Mouse (Mus musculus): ENCODE data around the gene 1700003F12Rik. TPM values are rescaled to one million over a fixed set of nuclear protein-coding genes. Genes with fewer than 3 reads are reported as not detected.

The 1700003F12Rik gene
- under 1 TPM in 2 of 4 experiments, not detected in 2; 0.46 to 0.71 TPM for total RNA-seq (2022)

- no peak for DNase-seq
Observed at GRCm38 (mm10) chr2:154546711-154547110, at the start of gene 1700003F12Rik. Gene 1700003F12Rik, plus strand, starts transcription at chr2:154547085.

GRCm38 (mm10) chr2:154498571-154498970, 48.3 kb upstream of the 1700003F12Rik start:
- no peak for DNase-seq

DNA sequence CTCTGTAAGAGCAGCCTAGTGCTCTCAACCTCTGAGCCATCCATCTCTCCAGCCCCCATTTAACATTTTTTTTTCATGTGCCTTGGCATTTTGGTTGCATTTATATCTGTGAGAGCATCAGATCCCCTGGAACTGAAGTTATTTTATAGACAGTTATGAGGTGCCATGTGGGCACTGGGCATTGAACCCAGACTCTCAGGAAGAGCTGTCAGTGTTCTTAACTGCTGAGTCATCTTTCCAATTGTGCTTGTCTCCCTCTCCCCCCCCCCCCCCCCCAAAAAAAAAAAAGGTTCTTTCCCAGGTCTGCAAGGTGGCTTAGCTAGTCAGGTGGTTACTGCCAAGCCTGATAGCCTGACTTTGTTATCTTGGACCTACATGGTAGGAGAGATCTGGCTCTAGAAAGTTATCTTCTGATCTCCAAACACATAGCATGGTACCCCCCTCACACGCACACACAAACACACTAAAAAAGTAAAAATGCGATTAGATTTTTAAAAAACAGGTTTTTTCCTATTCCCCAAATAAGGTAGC, 47.1 kb upstream of the 1700003F12Rik start:
- no peak for DNase-seq

DNA sequence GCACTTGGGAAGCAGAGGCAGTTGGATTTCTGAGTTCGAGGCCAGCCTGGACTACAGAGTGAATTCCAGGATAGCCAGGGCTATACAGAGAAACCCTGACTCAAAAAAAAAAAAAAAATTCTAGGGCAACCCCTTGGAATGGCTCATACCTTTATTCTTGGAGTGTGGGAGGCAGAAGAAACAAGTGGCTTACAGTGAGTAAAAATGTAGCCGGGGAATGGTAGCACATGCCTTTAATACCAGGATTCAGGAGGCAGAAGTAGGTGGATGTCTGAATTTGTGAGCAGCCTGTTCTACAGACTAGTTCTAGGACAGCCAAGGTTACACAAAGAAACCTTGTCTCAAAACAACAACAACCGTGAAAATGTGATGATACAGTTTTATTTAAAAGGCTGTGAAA, 46.1 kb upstream of the 1700003F12Rik start:
- DNase-seq: no peak

GRCm38 (mm10) chr2:154507076-154507475, 39.8 kb upstream of the 1700003F12Rik start:
- DNase-seq: no peak

GRCm38 (mm10) chr2:154507566-154508283, 39.2 kb upstream of the 1700003F12Rik start:
- DNase-seq: peak; percentile 17

DNA sequence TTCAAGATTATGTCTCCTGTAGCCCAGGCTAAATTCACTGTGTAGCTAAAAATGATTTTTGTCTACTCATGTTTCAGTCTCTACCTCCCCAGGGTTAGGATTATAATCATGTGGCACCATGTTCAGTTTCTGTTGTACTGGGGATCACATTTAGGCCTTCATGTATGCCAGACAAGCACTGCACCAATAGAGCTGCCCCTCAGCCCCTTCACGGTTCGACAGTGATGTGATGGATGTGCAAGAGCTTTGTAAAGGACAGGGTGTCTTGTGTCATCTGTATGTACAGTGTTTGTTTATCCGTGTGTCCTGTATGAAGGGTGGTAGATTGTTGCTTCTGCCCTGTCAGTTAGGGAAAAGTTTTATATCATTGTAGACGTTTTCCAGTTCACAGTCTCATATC, 38.4 kb upstream of the 1700003F12Rik start:
- no peak for DNase-seq

GRCm38 (mm10) chr2:154510141-154510540, 36.7 kb upstream of the 1700003F12Rik start:
- DNase-seq: peak; percentile 44

GRCm38 (mm10) chr2:154516944-154517343, 29.9 kb upstream of the 1700003F12Rik start:
- DNase-seq: no peak

GRCm38 (mm10) chr2:154517424-154517823, 29.5 kb upstream of the 1700003F12Rik start:
- no peak for DNase-seq

- no peak for DNase-seq
Observed at GRCm38 (mm10) chr2:154521449-154521848, 25.4 kb upstream of the 1700003F12Rik start.

DNA sequence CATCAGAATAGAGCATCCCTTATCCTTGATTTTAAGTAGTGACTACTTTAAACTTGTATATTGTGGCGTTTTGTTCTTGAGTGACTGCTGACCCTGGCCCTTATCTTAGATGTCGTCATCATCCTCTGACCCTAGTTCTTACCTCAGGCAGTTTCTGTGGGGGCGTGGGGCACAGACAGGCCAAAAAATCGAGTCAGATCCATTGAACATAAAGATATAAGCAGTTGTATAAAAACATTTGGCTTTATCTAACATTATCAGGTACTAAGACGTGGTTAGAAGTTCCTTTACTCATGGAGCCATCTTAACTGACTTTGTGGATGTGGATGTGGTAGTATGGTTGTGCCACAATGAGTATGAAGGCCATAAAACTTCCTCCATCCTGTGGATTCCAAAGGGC, 24.6 kb upstream of the 1700003F12Rik start:
- DNase-seq: no peak

- DNase-seq: no peak
Observed at GRCm38 (mm10) chr2:154525285-154525684, 21.6 kb upstream of the 1700003F12Rik start.

- DNase-seq: no peak
Observed at GRCm38 (mm10) chr2:154526531-154526930, 20.4 kb upstream of the 1700003F12Rik start.

GRCm38 (mm10) chr2:154532888-154533287, 14.0 kb upstream of the 1700003F12Rik start:
- DNase-seq: no peak

GRCm38 (mm10) chr2:154534704-154535270, 12.1 kb upstream of the 1700003F12Rik start:
- no peak for DNase-seq

- no peak for DNase-seq
Observed at GRCm38 (mm10) chr2:154538310-154538709, 8.6 kb upstream of the 1700003F12Rik start.

DNA sequence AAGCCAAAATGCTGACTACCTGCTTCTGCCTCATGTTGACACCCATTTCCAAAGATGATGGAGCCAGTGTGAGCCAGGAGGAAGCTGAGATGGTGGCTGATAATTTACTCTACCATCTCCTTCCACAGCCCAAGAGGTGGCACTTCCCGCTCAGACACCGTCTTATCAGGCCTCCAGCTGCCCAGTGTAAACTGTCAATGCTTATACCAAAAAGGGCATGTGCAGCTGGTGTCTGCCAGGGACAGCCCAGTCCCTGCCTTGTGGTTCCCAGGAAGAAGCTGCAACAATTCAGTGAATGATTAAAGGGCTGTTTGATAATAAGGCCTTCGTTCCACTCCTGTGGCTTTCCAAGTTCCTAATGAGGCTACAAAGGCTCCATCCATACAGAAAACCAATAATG, 8.2 kb upstream of the 1700003F12Rik start:
- no peak for DNase-seq

- no peak for DNase-seq
Observed at GRCm38 (mm10) chr2:154539720-154540119, 7.2 kb upstream of the 1700003F12Rik start.

- DNase-seq: no peak
Observed at GRCm38 (mm10) chr2:154541630-154542029, 5.3 kb upstream of the 1700003F12Rik start.

DNA sequence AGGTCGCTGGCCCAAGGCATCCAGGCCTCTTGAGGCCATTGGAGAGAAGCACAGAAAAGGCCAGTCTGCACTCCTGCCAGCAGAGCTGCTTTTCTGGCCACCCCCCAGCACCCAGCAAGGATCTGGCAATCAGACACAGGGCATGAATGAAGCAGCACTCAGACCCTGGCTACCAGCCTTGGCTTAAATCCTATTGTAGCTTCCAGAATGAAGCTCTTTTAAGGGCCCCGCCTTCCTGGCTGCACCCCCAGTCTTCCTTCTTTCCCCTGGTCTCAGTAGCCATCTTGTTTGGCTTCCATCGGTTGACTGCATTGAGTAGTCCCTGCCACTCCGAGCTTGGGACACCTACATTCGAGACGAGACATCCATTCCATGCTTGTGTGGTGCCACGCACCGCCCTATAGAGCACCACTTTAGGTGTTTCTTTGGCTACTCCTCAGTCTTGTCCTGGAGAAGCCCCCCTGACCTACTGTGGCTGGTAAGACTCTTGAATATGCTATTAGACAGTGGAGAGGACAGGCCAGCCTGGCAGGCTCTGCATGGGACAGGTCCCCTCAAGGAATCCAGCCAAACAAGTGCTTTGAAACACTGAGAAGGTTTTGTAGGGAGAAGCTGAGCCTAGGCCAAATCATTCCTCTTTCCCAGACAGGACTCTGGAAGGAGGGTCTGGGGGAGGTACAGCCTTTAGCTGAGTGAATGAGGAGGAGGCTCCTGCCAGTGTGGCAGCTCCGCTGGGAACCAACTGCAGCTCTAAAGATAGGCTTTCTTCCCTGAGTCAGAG, 3.1 kb upstream of the 1700003F12Rik start:
- DNase-seq: no peak

DNA sequence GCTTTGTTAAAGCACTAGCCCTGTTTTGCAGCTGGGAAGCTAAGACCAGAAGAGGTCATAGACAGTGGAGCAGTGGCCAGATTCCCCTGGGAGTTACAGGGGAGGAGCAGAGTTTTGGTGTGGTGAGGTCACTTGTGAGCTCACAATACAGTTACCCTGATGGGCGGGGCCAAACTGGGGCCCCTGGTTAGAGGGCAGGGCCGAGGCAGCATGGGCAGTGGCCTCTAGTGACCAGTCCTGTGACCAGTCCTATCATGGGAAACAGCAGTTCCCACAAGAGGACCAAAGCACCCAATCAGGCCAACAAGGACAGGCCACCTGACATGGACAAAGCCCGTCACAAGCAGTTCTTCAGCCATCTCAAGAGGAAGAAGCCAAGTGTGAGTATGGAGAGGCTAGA, 1.8 kb downstream of the 1700003F12Rik start:
- DNase-seq: no peak
